8 mouse cellular contexts compared by ENCODE assay signal in genomic region chr3:105078231-105078826, GRCm38 (mm10). TPM values are rescaled to one million over a fixed set of nuclear protein-coding genes. Genes with fewer than 3 reads are reported as not detected.
DNase-seq lines count a peak whose midpoint lies in the region; ATAC-seq and TF ChIP-seq lines count a peak whose summit lies in the region.

No protein-coding gene starts in this region.

- H3K4me1 ChIP-seq in hindbrain, embryonic 14.5 days (replicated peaks; ENCODE audit: control insufficient read depth, insufficient read depth, low read length): peaks cover 4% of the 10 kb centered on the region; the same call in 1 of the 2 replicates
- no peaks in the 10 kb centered on the region for H3K4me1 ChIP-seq in thymus, adult 2 months (replicated peaks; ENCODE audit: control insufficient read depth, insufficient read depth, low read length)

- no peak overlapping the region for H3K9ac ChIP-seq in hindbrain, embryonic 14.5 days

- H3K4me2 ChIP-seq in hindbrain, embryonic 14.5 days (replicated peaks): no peak overlapping the region

- no peaks in the 10 kb centered on the region for H3K27me3 ChIP-seq in hindbrain, embryonic 14.5 days (ENCODE audit: control insufficient read depth, insufficient read depth, low read length)
- no peaks in the 10 kb centered on the region for H3K27me3 ChIP-seq in thymus, adult 2 months (ENCODE audit: control insufficient read depth, insufficient read depth, low read length)

- H3K4me3 ChIP-seq in hindbrain, embryonic 14.5 days (replicated peaks; ENCODE audit: low read length): no peak overlapping the region
- H3K4me3 ChIP-seq in thymus, adult 2 months (ENCODE audit: control insufficient read depth, insufficient read depth, low read length): no peak overlapping the region

- WGBS in hindbrain, embryonic 14.5 days: 14% methylated on average over 7 of the region's 7 CpGs
- WGBS in thymus, adult 2 months: 71% methylated on average over 7 of the region's 7 CpGs

- peak; percentile 88 for DNase-seq in ZHBTc4 (ENCODE audit: low read depth, low spot score)
- DNase-seq in cerebellum, postnatal 25 days: peak; percentile 74 to 85
- DNase-seq in frontal cortex, postnatal 25 days (ENCODE audit: low spot score in 2 of 2): peak; percentile 47 to 75
- DNase-seq in hindbrain, embryonic 14.5 days (ENCODE audit: low spot score): peak; percentile 88
- DNase-seq in layer of hippocampus, postnatal 36 days: peak; percentile 77
- peak; percentile 74 for DNase-seq in lung, postnatal 36 days
- DNase-seq in right cerebral cortex, postnatal 10 days (ENCODE audit: low spot score in 2 of 2): peak; percentile 87 to 91
- DNase-seq in thymus, adult 2 months: no peak

- no peak overlapping the region for H3K27ac ChIP-seq in hindbrain, embryonic 14.5 days
- no peak overlapping the region for H3K27ac ChIP-seq in thymus, adult 2 months (ENCODE audit: control insufficient read depth, insufficient read depth, low read length)

- TF ChIP-seq POLR2A in thymus, adult 2 months (IDR thresholded peaks at IDR 0.05; ENCODE audit: control insufficient read depth, extremely low read depth, insufficient read depth, low read length, poor library complexity): no peak

- no peaks in the 10 kb centered on the region for H3K9me3 ChIP-seq in hindbrain, embryonic 14.5 days (ENCODE audit: control insufficient read depth, low read length)

- H3K36me3 ChIP-seq in hindbrain, embryonic 14.5 days (replicated peaks; ENCODE audit: control insufficient read depth, insufficient read depth): no peaks in the 10 kb centered on the region
- H3K36me3 ChIP-seq in thymus, adult 2 months (ENCODE audit: control insufficient read depth, insufficient read depth, low read length): no peaks in the 10 kb centered on the region

- TF ChIP-seq CTCF in thymus, adult 2 months (IDR thresholded peaks at IDR 0.05; ENCODE audit: borderline replicate concordance, control insufficient read depth, extremely low read depth, insufficient read depth, low read length, poor library complexity): no peak

- peak; percentile 95 for ATAC-seq in hindbrain, embryonic 14.5 days (ENCODE audit: low FRiP score)

RNA-seq across cellular contexts. Expression of gene 4930564D02Rik, which starts 11.7 kb away (rescaled TPM):
- not detected in 2 replicates for polyA plus RNA-seq in hindbrain, embryonic 14.5 days (2014; fragmentation: Nextera tagmentation; extraction: Ambion mirVana)
- not detected for total RNA-seq in layer of hippocampus, postnatal 36 days (2021)
- polyA plus RNA-seq in thymus, adult 2 months (2012; rRNA removed): not detected in 2 replicates

RNA-seq across cellular contexts. Expression of gene Cttnbp2nl, which starts 25.4 kb away (rescaled TPM):
- 47.1 and 55.4 TPM in 2 replicates for polyA plus RNA-seq in hindbrain, embryonic 14.5 days (2014; fragmentation: Nextera tagmentation; extraction: Ambion mirVana)
- total RNA-seq in layer of hippocampus, postnatal 36 days (2021): 10 to 100 TPM; 27.1 to 27.5 TPM
- 2.6 and 2.8 TPM in 2 replicates for polyA plus RNA-seq in thymus, adult 2 months (2012; rRNA removed)

Comparison
In these comparisons a context has a peak if more than half of its experiments do, and no peak if none do; other contexts are left out.
1. RNA of gene Cttnbp2nl, which starts 25.4 kb away (polyA plus RNA-seq): 47.1 to 55.4 TPM in hindbrain, embryonic 14.5 days; 2.6 to 2.8 TPM in thymus, adult 2 months; every median in the first group is over 10 times any median in the second.